Mouse (Mus musculus): ENCODE results near the gene Slc29a4. TPM values are rescaled to one million over a fixed set of nuclear protein-coding genes. Genes with fewer than 3 reads are reported as not detected.

Gene Slc29a4
- polyA plus RNA-seq, 1 experiment from 2014 or later = 1.3 TPM

- 91% methylated on average over 11 of the region's 11 CpGs for WGBS
- ATAC-seq (replicated peaks; ENCODE audit: low FRiP score) (no peak), DNase-seq (ENCODE audit: low spot score) (no peak)
- Histone ChIP-seq H3K9ac (ENCODE audit: low read depth, low read length) (no peak overlapping the region), H3K4me1 (replicated peaks; ENCODE audit: control insufficient read depth, insufficient read depth, low read length) (no peaks in the 10 kb centered on the region), H3K36me3 (ENCODE audit: control insufficient read depth, insufficient read depth, low read length) (peaks cover 42% of the 10 kb centered on the region), H3K27ac (ENCODE audit: low read depth, low read length) (no peak overlapping the region), H3K27me3 (replicated peaks; ENCODE audit: control insufficient read depth, insufficient read depth, low read length) (no peaks in the 10 kb centered on the region), H3K4me3 (ENCODE audit: low read depth, low read length) (no peak overlapping the region), H3K4me2 (no peak overlapping the region), H3K9me3 (ENCODE audit: control insufficient read depth, low read length) (no peaks in the 10 kb centered on the region)
Measured at GRCm38 (mm10) chr5:142731916-142732315, 39.6 kb downstream of the Slc29a4 start.

GRCm38 (mm10) chr5:142739941-142740340 lies 47.6 kb downstream of the Slc29a4 start:
- ATAC-seq (replicated peaks; ENCODE audit: low FRiP score) (no peak), DNase-seq (ENCODE audit: low spot score) (no peak)
- no peak overlapping the region for H3K4me2 ChIP-seq
- no peak overlapping the region for H3K9ac ChIP-seq (ENCODE audit: low read depth, low read length)
- 87% methylated on average over 8 of the region's 8 CpGs for WGBS
- peaks cover 29% of the 10 kb centered on the region for H3K36me3 ChIP-seq (ENCODE audit: control insufficient read depth, insufficient read depth, low read length)
- H3K4me3 ChIP-seq (ENCODE audit: low read depth, low read length) = no peak overlapping the region
- no peak overlapping the region for H3K27ac ChIP-seq (ENCODE audit: low read depth, low read length)
- H3K4me1 ChIP-seq (replicated peaks; ENCODE audit: control insufficient read depth, insufficient read depth, low read length) = no peaks in the 10 kb centered on the region
- H3K27me3 ChIP-seq (replicated peaks; ENCODE audit: control insufficient read depth, insufficient read depth, low read length) = no peaks in the 10 kb centered on the region
- H3K9me3 ChIP-seq (ENCODE audit: control insufficient read depth, low read length) = no peaks in the 10 kb centered on the region

- Histone ChIP-seq H3K4me3 (ENCODE audit: low read depth, low read length) (no peak overlapping the region), H3K9ac (ENCODE audit: low read depth, low read length) (no peak overlapping the region), H3K4me2 (no peak overlapping the region), H3K27ac (ENCODE audit: low read depth, low read length) (no peak overlapping the region), H3K36me3 (ENCODE audit: control insufficient read depth, insufficient read depth, low read length) (peaks cover 17% of the 10 kb centered on the region), H3K27me3 (replicated peaks; ENCODE audit: control insufficient read depth, insufficient read depth, low read length) (no peaks in the 10 kb centered on the region), H3K9me3 (ENCODE audit: control insufficient read depth, low read length) (no peaks in the 10 kb centered on the region), H3K4me1 (replicated peaks; ENCODE audit: control insufficient read depth, insufficient read depth, low read length) (0 out of 2 replicates have a peak, but pooled peaks cover 2% of the 10 kb centered on the region)
- ATAC-seq (replicated peaks; ENCODE audit: low FRiP score) = no peak
- DNase-seq (ENCODE audit: low spot score) = no peak
- 66% methylated on average over 12 of the region's 12 CpGs for WGBS
Measured at GRCm38 (mm10) chr5:142747026-142747629, 54.8 kb downstream of the Slc29a4 start.

- 72% methylated on average over 11 of the region's 11 CpGs for WGBS
- no peaks in the 10 kb centered on the region for H3K9me3 ChIP-seq (ENCODE audit: control insufficient read depth, low read length)
- DNase-seq (ENCODE audit: low spot score) (no peak), ATAC-seq (replicated peaks; ENCODE audit: low FRiP score) (peak; percentile 57; the same call in 1 of the 2 replicates)
- H3K4me2 ChIP-seq = no peak overlapping the region
- H3K4me1 ChIP-seq (replicated peaks; ENCODE audit: control insufficient read depth, insufficient read depth, low read length) = 0 out of 2 replicates have a peak, but pooled peaks cover 3% of the 10 kb centered on the region
- no peak overlapping the region for H3K9ac ChIP-seq (ENCODE audit: low read depth, low read length)
- no peak overlapping the region for H3K27ac ChIP-seq (ENCODE audit: low read depth, low read length)
- H3K4me3 ChIP-seq (ENCODE audit: low read depth, low read length) = no peak overlapping the region
- no peaks in the 10 kb centered on the region for H3K27me3 ChIP-seq (replicated peaks; ENCODE audit: control insufficient read depth, insufficient read depth, low read length)
- peaks cover 4% of the 10 kb centered on the region for H3K36me3 ChIP-seq (ENCODE audit: control insufficient read depth, insufficient read depth, low read length)
Measured at GRCm38 (mm10) chr5:142750173-142750572, 57.9 kb downstream of the Slc29a4 start.

- DNase-seq (ENCODE audit: low spot score) = no peak
- H3K36me3 ChIP-seq (ENCODE audit: control insufficient read depth, insufficient read depth, low read length) = peaks cover 15% of the 10 kb centered on the region
- H3K4me2 ChIP-seq = no peak overlapping the region
- H3K4me1 ChIP-seq (replicated peaks; ENCODE audit: control insufficient read depth, insufficient read depth, low read length) = 0 out of 2 replicates have a peak, but pooled peaks cover 3% of the 10 kb centered on the region
- 60% methylated on average over 13 of the region's 13 CpGs for WGBS
- H3K9ac ChIP-seq (ENCODE audit: low read depth, low read length) = no peak overlapping the region
- no peaks in the 10 kb centered on the region for H3K27me3 ChIP-seq (replicated peaks; ENCODE audit: control insufficient read depth, insufficient read depth, low read length)
- no peak overlapping the region for H3K4me3 ChIP-seq (ENCODE audit: low read depth, low read length)
- no peak for ATAC-seq (replicated peaks; ENCODE audit: low FRiP score)
- H3K9me3 ChIP-seq (ENCODE audit: control insufficient read depth, low read length) = no peaks in the 10 kb centered on the region
- no peak overlapping the region for H3K27ac ChIP-seq (ENCODE audit: low read depth, low read length)
Measured at GRCm38 (mm10) chr5:142752241-142752640, 59.9 kb downstream of the Slc29a4 start.

GRCm38 (mm10) chr5:142759786-142760185 lies 67.5 kb downstream of the Slc29a4 start:
- WGBS = 91% methylated on average over 8 of the region's 8 CpGs
- no peak for ATAC-seq (replicated peaks; ENCODE audit: low FRiP score)
- no peak for DNase-seq (ENCODE audit: low spot score)
- Histone ChIP-seq H3K4me1 (replicated peaks; ENCODE audit: control insufficient read depth, insufficient read depth, low read length) (no peaks in the 10 kb centered on the region), H3K4me2 (no peak overlapping the region), H3K4me3 (ENCODE audit: low read depth, low read length) (no peak overlapping the region), H3K36me3 (ENCODE audit: control insufficient read depth, insufficient read depth, low read length) (peaks cover 26% of the 10 kb centered on the region), H3K9ac (ENCODE audit: low read depth, low read length) (no peak overlapping the region), H3K27ac (ENCODE audit: low read depth, low read length) (no peak overlapping the region), H3K9me3 (ENCODE audit: control insufficient read depth, low read length) (no peaks in the 10 kb centered on the region), H3K27me3 (replicated peaks; ENCODE audit: control insufficient read depth, insufficient read depth, low read length) (no peaks in the 10 kb centered on the region)

GRCm38 (mm10) chr5:142761326-142761983 lies 69.1 kb downstream of the Slc29a4 start:
- Histone ChIP-seq H3K9ac (ENCODE audit: low read depth, low read length) (no peak overlapping the region), H3K9me3 (ENCODE audit: control insufficient read depth, low read length) (no peaks in the 10 kb centered on the region), H3K27ac (ENCODE audit: low read depth, low read length) (no peak overlapping the region), H3K4me2 (no peak overlapping the region), H3K27me3 (replicated peaks; ENCODE audit: control insufficient read depth, insufficient read depth, low read length) (no peaks in the 10 kb centered on the region), H3K4me3 (ENCODE audit: low read depth, low read length) (no peak overlapping the region), H3K36me3 (ENCODE audit: control insufficient read depth, insufficient read depth, low read length) (peaks cover 17% of the 10 kb centered on the region), H3K4me1 (replicated peaks; ENCODE audit: control insufficient read depth, insufficient read depth, low read length) (no peaks in the 10 kb centered on the region)
- DNase-seq (ENCODE audit: low spot score) = no peak
- ATAC-seq (replicated peaks; ENCODE audit: low FRiP score) = no peak
- 90% methylated on average over 16 of the region's 16 CpGs for WGBS

- H3K4me1 ChIP-seq (replicated peaks; ENCODE audit: control insufficient read depth, insufficient read depth, low read length) = no peaks in the 10 kb centered on the region
- H3K27me3 ChIP-seq (replicated peaks; ENCODE audit: control insufficient read depth, insufficient read depth, low read length) = no peaks in the 10 kb centered on the region
- ATAC-seq (replicated peaks; ENCODE audit: low FRiP score) (no peak), DNase-seq (ENCODE audit: low spot score) (no peak)
- no peak overlapping the region for H3K27ac ChIP-seq (ENCODE audit: low read depth, low read length)
- no peaks in the 10 kb centered on the region for H3K9me3 ChIP-seq (ENCODE audit: control insufficient read depth, low read length)
- no peak overlapping the region for H3K4me3 ChIP-seq (ENCODE audit: low read depth, low read length)
- H3K4me2 ChIP-seq = no peak overlapping the region
- H3K9ac ChIP-seq (ENCODE audit: low read depth, low read length) = no peak overlapping the region
- 92% methylated on average over 21 of the region's 21 CpGs for WGBS
- H3K36me3 ChIP-seq (ENCODE audit: control insufficient read depth, insufficient read depth, low read length) = peaks cover 17% of the 10 kb centered on the region
Measured at GRCm38 (mm10) chr5:142762082-142762807, 69.9 kb downstream of the Slc29a4 start.

Data from liver, embryonic 11.5 days (tissue).